Mouse (Mus musculus) gastrocnemius, postnatal 25 days (tissue): Measurements from ENCODE around the gene Trpm6. TPM values are rescaled to one million over a fixed set of nuclear protein-coding genes. Genes with fewer than 3 reads are reported as not detected.

Experiments
- DNase-seq: peaks from one replicate; pipeline ENCODE4 v3.0.0; 2022
- total RNA-seq, 2 experiments: library from RNA; stranded (reverse); gene quantifications; 1 replicate in 1 of 2; 2 replicates in 1 of 2; pipeline ENCODE4 v1.2.3; 2021

The Trpm6 gene
- total RNA-seq, 2 experiments from 2014 or later = 0.11 to 0.15 TPM

DNA sequence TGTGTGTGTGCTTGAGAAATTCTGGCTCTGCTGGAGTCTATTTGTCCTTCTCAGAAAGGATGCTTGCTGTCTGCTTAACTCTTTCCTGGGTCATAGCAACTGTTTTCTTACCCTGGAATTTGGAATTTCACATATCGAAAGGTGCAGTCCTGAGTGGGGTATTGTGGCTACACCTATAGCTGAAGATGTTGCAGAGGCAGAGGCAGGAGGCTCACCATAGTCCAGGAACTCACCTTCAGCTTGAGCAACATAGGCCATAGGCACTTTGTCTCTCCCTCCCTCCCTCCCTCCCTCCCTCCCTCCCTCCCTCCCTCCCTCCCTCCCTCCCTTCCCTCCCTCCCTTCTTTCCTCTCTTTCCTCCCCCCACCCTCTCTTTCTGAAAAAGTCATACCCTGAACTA is 139.8 kb downstream of the Trpm6 start:
- no peak for DNase-seq

DNA sequence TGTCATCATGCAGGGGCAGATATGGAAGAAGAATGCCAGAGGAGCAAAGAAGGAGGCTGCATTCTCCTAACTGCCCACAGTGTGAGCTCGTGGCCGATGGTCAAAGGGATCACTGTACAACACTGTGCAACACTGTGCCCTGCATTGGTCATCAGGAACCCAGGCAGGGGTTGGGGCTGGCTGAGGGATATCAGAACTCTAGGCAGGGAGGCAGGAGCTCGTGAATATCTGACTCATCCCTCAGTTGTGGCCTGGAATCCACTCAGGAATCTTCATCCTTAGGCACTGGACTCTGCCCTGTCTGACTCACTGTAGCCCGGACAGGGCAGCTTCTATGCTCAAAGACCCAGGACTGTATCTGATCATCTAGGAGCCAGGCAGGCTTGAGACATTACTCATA is 140.4 kb downstream of the Trpm6 start:
- DNase-seq = no peak

DNA sequence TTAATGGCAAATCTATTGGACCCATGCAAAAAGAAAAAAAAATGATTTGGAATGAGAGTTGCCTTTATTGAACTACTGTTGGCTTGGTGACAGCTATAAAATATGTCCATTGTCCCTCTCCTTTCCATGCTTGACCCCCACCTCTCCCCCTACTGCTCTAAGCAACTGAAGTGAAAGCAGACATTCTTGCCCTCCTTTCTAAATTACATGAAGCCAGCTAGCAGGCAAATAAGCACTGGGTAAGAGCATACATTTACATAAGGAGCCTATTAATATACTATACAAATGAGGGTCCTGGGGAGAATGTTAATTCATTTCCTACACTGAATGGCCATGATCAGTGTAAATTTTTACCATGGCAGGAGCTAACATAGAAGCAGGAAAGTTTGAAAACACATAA is 148.5 kb downstream of the Trpm6 start:
- DNase-seq = no peak

GRCm38 (mm10) chr19:18902041-18902693 is 152.4 kb downstream of the Trpm6 start:
- DNase-seq = no peak

- no peak for DNase-seq
Observed at GRCm38 (mm10) chr19:18902694-18903067, 152.9 kb downstream of the Trpm6 start.

DNA sequence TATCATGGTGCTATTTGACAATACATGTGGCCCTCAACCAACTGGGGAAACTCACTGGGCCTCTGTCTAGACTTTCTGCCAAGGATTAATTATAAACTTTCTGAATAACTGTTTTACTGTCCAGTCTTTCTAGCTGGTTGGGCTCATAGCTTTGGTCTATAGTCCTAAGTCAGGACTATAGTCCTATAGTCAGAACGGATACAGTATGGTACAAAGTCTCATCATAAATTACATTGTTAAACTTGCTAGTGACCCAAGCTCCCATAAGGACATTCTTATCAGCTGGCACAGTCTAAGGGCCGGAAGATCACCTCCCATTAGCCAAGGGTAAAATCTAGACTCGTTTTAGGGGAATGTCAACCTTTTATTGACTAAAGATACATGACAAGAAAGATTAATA is 155.7 kb downstream of the Trpm6 start:
- DNase-seq = no peak

DNA sequence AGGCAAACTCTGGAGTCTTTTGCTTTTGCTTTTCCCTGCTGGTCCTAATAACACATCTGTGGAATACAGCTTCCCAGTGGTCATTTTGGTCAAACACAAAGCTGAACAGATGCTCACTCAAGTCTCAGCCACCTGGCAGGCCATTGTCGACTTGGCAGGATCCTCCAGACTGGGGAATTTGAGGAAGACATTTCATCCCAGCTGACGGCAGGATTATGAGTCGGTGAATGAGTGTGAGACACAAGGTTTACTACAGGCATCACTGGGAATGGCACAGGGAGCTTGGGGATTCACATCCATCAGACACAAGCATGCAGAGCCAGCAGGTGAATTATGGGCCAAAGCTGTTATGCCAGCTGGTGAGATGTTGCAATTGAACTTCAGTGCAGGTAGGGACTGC is 159.9 kb downstream of the Trpm6 start:
- no peak for DNase-seq

- no peak for DNase-seq
Observed at GRCm38 (mm10) chr19:18911755-18912340, 162.1 kb downstream of the Trpm6 start.

GRCm38 (mm10) chr19:18941391-18941790 is 191.6 kb downstream of the Trpm6 start:
- DNase-seq = no peak

Other genes starting within 250 kb of the Trpm6 start
- gene Ostf1, start 118.2 kb upstream of the Trpm6 start, total RNA-seq = 10 to 100 TPM; 19.1 to 26.4 TPM
- gene Nmrk1, start 118.0 kb upstream of the Trpm6 start, total RNA-seq = 1 to 10 TPM; 2.2 to 2.7 TPM
- 100 to 1,000 TPM in 1 of 2 experiments, 10 to 100 TPM in 1; 93.9 to 131 TPM for gene Carnmt1, start 79.2 kb upstream of the Trpm6 start, total RNA-seq
- gene D030056L22Rik, start 36.8 kb upstream of the Trpm6 start, total RNA-seq = 1 to 10 TPM; 3.5 to 3.6 TPM